Mouse (Mus musculus) heart, postnatal 25 days (tissue): ENCODE data around the gene Prpf19. TPM values are rescaled to one million over a fixed set of nuclear protein-coding genes. Genes with fewer than 3 reads are reported as not detected.

ENCODE experiments used
- DNase-seq: peaks from one replicate; pipeline ENCODE4 v3.0.0; 2022; ENCODE audit warnings: low spot score
- intact Hi-C: fragments of 180-260 bp; cut with DNase I; formaldehyde crosslinking; loops from one replicate; pipeline ENCODE4 v1.15.1; 2025
- total RNA-seq, 2 experiments: library from RNA; stranded (reverse); gene quantifications; 2 replicates each; pipeline ENCODE4 v1.2.3; 2021

Prpf19 gene
- 100 to 1,000 TPM; 213 to 229 TPM for total RNA-seq

DNA sequence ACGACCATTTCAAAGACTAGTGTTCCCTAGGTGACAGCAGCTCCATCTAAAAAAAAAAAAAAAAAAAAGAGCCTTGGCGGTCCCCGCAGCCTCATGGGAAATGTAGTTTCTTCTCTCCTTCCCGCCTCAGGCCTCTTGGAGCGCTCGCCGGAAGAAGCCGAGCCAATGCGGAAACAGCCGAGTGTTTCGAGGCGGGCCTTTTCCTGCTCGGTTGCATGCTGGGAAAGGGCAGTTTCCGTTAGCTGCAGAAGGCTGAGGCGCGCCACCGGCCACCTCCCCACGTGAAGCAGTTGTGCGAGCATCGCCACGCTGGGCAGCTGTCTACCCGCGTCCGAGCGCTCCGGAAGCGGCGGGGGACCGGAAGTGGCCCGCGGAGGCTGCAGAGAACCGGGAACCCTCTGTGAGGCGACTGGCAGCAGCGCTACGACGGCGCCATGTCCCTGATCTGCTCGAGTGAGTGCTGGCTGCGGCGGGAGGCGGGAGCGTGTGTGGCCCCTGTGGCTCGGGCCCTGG lies at the start of gene Prpf19:
Gene Prpf19 (plus strand): TSS at position 216 of the 513 bp plus-strand sequence.
- intact Hi-C loops = loop anchor here (2.0 kb wide), 1 partner anchor 14 kb away; no protein-coding TSS in a partner anchor

DNA sequence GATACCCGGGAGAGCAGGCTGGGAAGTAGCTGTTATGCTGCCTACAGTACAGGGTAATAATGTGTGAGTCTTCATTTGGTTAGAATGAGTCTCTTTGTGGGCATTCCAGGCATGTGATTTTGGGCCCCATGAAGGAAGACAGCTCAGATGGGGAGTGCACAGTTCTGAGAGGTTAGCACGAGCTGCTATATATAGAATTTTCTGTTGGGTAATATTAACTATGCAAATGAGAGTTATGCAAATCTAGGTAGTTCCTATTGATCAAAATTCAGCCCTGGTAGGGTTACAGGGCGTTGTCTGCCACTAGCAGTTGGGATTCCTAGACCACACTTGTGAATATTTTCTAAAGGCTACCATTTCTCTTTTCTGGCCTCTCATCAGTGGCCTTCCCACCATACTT lies 49.6 kb upstream of the Prpf19 start:
- no peak for DNase-seq
- intact Hi-C loops = no loop called here

More for the DNA sequence above, at the start of gene Prpf19:
- DNase-seq = peak; percentile 95

- no peak for DNase-seq
- intact Hi-C loops = no loop called here
These were observed 48.9 kb upstream of the Prpf19 start for GRCm38 (mm10) chr19:10846150-10846549.

- no peak for DNase-seq
- intact Hi-C loops = no loop called here
These were observed 47.5 kb upstream of the Prpf19 start for GRCm38 (mm10) chr19:10847311-10848087.

DNA sequence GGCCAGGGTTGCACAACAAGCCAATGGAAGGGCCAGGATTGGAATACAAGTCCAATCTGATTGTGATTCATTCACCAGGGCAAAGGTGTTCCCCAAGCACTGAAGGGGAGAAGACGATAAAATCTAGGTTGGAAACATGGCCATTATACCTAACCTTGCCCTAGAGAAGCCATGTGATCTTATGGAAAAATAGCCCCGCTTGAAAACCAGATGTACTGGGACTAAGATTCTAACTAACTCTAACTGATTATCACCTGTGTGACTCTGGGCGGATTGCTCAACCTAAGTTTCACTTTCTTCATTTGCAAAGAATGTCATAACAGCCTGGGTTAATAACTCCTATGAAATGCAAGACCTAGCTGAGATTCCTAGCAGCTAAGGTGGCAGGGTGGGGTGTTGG lies 39.6 kb upstream of the Prpf19 start:
- DNase-seq = no peak

GRCm38 (mm10) chr19:10856520-10856919 lies 38.5 kb upstream of the Prpf19 start:
- intact Hi-C loops = no loop called here
- DNase-seq = no peak

More for the DNA sequence above, 39.6 kb upstream of the Prpf19 start:
- intact Hi-C loops = no loop called here

- DNase-seq = no peak
- intact Hi-C loops = no loop called here
These were observed 34.9 kb upstream of the Prpf19 start for GRCm38 (mm10) chr19:10860072-10860497.

DNA sequence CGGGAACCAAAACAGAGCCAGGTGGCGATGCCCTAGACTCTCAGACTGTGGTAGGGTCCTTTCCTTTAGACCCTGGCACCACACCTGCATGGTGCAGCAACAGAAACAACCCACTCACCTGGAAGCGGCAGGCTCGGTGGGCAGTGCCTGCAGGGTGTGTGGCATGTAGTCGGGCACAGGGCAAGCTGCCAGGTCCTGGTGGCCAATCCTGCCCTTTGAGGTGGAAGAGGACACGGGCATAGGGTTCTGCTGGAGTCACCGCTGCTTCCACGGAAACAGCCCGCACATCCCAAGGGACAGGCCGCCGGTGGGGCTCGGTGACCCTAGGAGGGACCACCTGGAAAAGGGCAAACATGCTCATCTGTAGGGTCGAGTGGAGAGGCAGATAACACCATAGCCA lies 28.7 kb upstream of the Prpf19 start:
- intact Hi-C loops = no loop called here
- DNase-seq = no peak

DNA sequence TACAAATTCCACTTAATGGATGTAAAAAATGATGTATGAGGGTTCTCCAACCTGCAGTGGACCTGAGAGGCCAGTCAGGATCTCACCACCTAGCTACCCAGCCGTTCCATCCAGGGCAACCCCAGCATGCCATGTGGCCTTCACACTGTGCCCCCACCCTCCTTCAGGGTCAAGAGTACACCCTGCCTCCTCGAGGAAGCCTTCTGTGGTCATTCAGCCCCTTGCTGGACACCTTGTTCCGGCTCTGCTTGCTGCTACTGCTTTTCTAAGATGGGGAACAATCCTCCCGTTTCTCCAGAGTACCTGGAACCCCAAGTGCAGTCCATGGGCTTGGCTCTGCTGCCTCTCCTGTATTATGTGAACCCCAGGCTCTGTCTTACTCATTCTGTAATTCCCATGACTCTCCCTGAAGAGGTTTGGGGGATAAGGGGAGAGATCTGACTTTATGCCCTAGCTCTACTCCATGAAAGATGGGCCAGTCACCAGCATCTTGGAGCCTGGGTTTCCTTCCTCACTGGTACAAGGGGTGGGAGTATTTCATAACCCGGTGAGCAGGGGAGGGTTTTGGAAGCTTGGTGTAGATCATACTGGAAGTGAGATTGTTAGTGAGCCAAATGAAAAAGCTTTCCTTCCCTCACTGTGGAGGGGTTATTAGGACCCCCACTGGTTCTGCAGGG lies 26.9 kb upstream of the Prpf19 start:
- intact Hi-C loops = no loop called here
- DNase-seq = no peak

DNA sequence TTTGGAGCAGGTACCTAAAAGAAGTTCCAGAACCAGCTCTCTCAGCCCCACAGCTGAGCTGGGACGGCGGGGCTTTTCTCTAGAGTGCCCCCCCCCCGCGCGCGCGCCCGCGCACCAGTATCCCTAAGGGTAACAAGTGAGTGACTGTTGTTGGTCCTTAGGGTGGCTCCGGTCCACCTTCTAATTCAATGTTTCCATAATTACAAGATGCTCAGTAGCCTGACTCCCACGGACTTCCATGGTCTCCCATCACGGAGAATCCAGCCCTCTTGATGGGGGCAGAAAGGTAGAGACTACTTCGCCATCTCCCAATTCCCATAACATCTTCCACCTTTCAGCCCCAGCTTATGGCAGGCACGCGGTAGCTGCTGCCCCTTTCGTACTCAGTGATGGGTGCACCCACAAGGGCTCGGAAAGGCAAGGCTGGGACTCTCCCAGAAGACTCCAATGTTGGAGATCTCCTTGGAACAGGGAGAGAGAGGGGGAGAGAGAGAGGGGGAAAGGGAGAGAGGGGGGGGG lies 26.3 kb upstream of the Prpf19 start:
- DNase-seq = no peak
- intact Hi-C loops = no loop called here

DNA sequence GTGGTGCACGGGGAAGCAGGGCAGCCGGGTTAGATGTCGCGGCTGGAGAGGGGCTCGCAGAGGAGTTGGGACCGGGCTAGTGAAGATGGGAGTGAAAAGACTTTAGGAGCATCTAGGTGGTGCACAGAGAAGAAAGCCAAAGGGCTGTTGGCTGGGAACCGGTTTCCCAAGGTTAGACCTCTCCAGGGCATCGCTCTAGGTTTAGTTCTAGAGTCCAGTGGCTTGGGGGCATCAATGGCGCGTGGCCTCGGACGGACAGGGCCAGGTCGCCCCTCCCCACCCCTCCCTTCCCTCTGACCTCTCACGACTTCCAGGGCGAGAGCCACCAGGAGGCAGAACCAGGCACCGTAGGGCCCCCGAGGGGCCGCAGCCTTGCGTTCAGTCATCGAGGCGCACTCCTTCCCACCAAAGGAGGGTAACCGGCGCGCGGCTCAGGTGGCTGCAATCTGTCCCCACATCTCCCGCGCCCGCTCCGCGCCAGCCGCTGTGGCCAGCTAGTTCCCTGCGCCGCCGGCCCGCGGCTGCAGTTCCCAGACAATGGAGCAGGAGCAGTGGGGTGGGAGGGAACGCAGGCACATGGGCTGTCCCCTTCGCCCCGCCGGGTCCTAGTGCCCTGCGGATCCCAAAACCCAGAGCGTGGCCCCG lies 25.7 kb upstream of the Prpf19 start:
- intact Hi-C loops = no loop called here
- DNase-seq = peak; percentile 55

- DNase-seq = no peak
- intact Hi-C loops = no loop called here
These were observed 25.0 kb upstream of the Prpf19 start, which contains the start of gene Tmem132a for GRCm38 (mm10) chr19:10869886-10870527. Tmem132a (minus strand) TSS chr19:10869940.

GRCm38 (mm10) chr19:10870676-10871075 lies 24.4 kb upstream of the Prpf19 start:
- intact Hi-C loops = no loop called here
- no peak for DNase-seq

- DNase-seq = no peak
- intact Hi-C loops = no loop called here
These were observed 23.6 kb upstream of the Prpf19 start for GRCm38 (mm10) chr19:10871328-10871961.

DNA sequence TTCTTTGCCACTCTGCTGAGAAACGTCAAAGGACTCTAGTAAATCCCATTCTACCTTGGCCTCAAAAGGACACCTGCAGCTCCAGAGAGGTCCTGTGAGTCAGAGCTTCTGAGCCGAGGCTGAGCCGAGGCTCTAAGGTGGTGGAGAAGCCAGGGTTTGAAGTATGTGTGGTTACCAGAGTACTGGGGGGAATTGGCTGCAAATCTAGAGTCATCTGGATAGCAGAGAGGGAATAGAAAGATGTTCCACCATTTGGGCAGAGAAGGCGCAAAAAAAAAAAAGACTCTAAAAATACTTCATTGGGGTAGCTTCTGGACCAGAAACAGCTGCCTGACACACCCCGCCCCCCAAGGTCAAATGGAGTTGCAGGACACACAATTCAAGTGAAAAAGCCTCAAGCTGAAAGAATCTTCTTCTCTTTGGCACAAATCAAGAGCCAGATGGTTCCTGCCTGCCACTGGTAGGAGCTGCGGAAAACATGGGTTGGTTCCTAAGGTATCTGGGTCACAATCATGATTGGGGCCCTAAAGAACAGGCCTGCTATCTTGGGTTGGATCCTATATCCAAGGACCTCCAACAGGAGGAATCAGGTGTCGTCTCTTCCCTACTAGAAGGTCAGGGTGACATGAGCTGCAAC lies 16.7 kb upstream of the Prpf19 start:
- no peak for DNase-seq
- intact Hi-C loops = loop anchor here (2.0 kb wide), 1 partner anchor 168 kb away; no protein-coding TSS in a partner anchor

DNA sequence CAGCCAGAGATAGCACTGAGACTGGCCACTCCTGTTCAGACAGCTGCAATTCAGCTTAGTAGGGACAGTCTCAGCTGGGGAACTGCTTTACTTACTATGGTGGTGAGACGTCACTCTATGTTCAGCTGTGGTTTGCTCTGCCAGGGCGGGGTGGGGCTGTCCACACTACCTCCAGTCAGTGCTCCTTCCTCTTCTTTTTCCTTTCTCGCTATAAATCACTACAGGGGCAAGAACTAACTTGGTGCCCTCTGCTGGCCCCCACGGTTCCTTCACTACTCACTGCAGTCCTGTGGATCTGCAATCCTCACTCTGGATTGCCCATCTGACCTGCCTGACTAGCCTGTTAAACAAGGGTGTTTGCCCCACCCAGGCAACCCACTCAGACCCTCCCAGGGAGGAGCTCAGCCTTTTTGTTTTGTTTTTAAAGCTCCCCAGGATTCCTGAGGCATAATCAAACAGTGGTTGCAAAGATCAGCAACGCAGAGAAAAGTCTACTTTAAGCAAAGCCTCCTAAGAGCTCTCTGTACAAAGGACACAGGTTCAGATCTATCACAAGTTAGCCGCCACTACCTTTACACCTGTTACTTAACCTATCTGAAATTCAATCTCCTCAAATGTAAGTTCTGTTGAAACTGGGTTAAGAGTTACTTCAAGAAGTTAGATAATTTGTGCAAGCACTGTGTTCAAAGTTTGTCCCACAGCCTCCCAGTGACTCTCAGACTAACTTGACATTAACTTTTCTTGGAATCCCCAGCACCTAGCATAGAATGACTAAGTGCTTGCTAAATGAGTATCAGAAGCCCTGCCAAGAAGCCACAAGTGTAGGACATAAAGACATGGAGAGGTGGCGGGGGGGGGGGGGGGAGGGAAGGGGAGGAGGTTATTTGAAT lies 14.7 kb upstream of the Prpf19 start:
- peak; percentile 36 for DNase-seq
- intact Hi-C loops = loop anchor here (2.0 kb wide), 1 partner anchor 14 kb away; the partner anchor contains the start of gene Prpf19

DNA sequence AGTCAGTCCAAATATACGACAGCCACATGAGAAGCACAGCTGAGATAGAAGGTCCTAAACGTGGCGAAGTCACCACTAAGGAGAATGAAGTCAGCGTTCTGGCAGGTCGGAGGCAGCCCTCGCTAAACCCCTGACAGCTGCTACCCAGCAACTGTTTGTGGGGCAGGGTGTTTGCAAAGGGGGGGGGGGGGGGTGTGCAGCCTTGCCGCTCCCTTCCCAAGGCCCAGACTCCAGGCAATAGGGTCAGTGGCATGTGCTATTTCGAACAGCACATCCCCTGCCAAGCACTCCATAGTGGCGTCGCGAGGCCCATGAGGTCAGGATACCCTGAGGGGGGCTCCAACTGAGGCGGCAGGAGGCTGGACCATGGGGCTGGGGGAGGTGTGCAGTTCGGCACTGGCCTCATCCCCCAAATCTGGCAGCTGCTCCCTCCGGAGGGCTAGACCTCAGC lies 14.0 kb upstream of the Prpf19 start:
- intact Hi-C loops = loop anchor here (2.0 kb wide), 1 partner anchor 14 kb away; the partner anchor contains the start of gene Prpf19
- no peak for DNase-seq
